Mouse (Mus musculus) liver, adult 2 months (tissue): ENCODE results near the gene Bub1b.

Experiments used
- CTCF ChIP-seq: fragments of 200-500 bp; IDR thresholded peaks from 2 replicates; pipeline ENCODE4 v1.5.1; 2011; ENCODE audit warnings: low read depth, low read length, control low read depth
- POLR2A ChIP-seq: fragments of 200-500 bp; IDR thresholded peaks from 2 replicates; pipeline ENCODE4 v1.6.1; 2011; ENCODE audit warnings: low read length, control low read depth; ENCODE audit not compliant: insufficient read depth; ENCODE audit errors: extremely low read depth

DNA sequence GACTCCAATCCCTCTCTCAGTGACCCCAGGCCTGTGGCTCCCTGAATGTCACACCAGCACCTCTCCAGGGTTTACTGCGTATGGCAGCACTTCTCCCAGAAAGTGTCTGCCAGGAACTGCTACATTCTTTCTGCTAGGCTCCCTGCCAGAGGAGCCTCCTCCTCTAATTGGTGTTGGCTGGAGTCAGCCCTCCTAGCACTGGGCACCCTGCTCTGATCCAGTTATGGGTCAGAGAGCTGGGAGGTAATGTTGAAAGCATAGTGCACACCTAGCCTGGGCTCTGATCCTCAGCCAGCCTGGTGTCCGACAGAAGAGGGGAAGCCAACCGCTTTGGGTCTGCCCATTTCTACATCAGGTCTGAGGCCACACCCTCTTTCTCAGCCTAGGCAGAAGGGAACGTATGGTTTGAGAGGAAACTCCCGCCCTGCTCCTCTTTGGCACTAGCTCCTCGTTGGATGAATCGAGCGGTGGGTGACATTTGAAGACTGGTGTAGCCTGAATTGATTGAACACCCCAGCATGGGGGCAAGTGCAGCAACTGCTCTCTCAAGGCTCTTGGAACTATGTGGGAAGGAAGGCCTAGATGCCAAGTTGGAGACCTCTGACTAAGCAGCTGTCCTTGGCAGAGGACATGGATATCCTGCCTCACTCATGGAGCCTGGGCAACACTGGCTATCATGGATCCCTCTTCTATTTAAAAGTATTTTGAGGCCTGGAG, 84.7 kb downstream of the Bub1b start:
- TF ChIP-seq CTCF, result no peak
- TF ChIP-seq POLR2A, result no peak
